Mouse (Mus musculus): ENCODE measurements around the gene Dusp1. TPM values are rescaled to one million over a fixed set of nuclear protein-coding genes. Genes with fewer than 3 reads are reported as not detected.

Gene Dusp1
- polyA plus RNA-seq, 1 experiment from 2014 or later: 27.3 TPM

- Histone ChIP-seq H3K4me3 (ENCODE audit: low read depth, low read length) (no peak overlapping the region), H3K36me3 (ENCODE audit: control insufficient read depth, insufficient read depth, low read length) (peaks cover 48% of the 10 kb centered on the region), H3K27ac (replicated peaks; ENCODE audit: low read depth, low read length) (no peak overlapping the region), H3K9me3 (ENCODE audit: control insufficient read depth, low read length) (peaks cover 10% of the 10 kb centered on the region; the same call in 1 of the 2 replicates), H3K27me3 (replicated peaks; ENCODE audit: control insufficient read depth, insufficient read depth, low read length) (no peaks in the 10 kb centered on the region), H3K4me1 (ENCODE audit: control insufficient read depth, insufficient read depth, low read length) (peaks cover 20% of the 10 kb centered on the region; the same call in 1 of the 2 replicates), H3K4me2 (ENCODE audit: low read depth, low read length) (no peak overlapping the region), H3K9ac (ENCODE audit: low read depth, low read length) (no peak overlapping the region)
- ATAC-seq (ENCODE audit: low read depth) (no peak), DNase-seq (ENCODE audit: low spot score) (no peak)
- 74% methylated on average over 9 of the region's 9 CpGs for WGBS
Measured at GRCm38 (mm10) chr17:26564439-26564838, 2.5 kb upstream of the Dusp1 start.

GRCm38 (mm10) chr17:26563476-26563875 lies 1.5 kb upstream of the Dusp1 start:
- H3K9ac ChIP-seq (ENCODE audit: low read depth, low read length): no peak overlapping the region
- 87% methylated on average over 6 of the region's 6 CpGs for WGBS

GRCm38 (mm10) chr17:26562292-26562691 lies 364 bp upstream of the Dusp1 start:
- Histone ChIP-seq H3K27me3 (replicated peaks; ENCODE audit: control insufficient read depth, insufficient read depth, low read length) (no peaks in the 10 kb centered on the region), H3K9ac (ENCODE audit: low read depth, low read length) (peak overlapping the region; percentile 89), H3K4me3 (ENCODE audit: low read depth, low read length) (peak overlapping the region; percentile 78), H3K9me3 (ENCODE audit: control insufficient read depth, low read length) (0 out of 2 replicates have a peak, but pooled peaks cover 5% of the 10 kb centered on the region), H3K27ac (replicated peaks; ENCODE audit: low read depth, low read length) (no peak overlapping the region; the same call in 1 of the 2 replicates), H3K36me3 (ENCODE audit: control insufficient read depth, insufficient read depth, low read length) (peaks cover 34% of the 10 kb centered on the region), H3K4me2 (ENCODE audit: low read depth, low read length) (peak overlapping the region; percentile 93), H3K4me1 (ENCODE audit: control insufficient read depth, insufficient read depth, low read length) (peaks cover 20% of the 10 kb centered on the region; the same call in 1 of the 2 replicates)
- no peak for DNase-seq (ENCODE audit: low spot score)
- 59% methylated on average over 4 of the region's 4 CpGs for WGBS
- ATAC-seq (ENCODE audit: low read depth): no peak

More at GRCm38 (mm10) chr17:26563476-26563875, 1.5 kb upstream of the Dusp1 start:
- Histone ChIP-seq H3K4me3 (ENCODE audit: low read depth, low read length) (no peak overlapping the region), H3K9me3 (ENCODE audit: control insufficient read depth, low read length) (peaks cover 10% of the 10 kb centered on the region; the same call in 1 of the 2 replicates), H3K4me1 (ENCODE audit: control insufficient read depth, insufficient read depth, low read length) (peaks cover 20% of the 10 kb centered on the region; the same call in 1 of the 2 replicates), H3K36me3 (ENCODE audit: control insufficient read depth, insufficient read depth, low read length) (peaks cover 46% of the 10 kb centered on the region), H3K27ac (replicated peaks; ENCODE audit: low read depth, low read length) (no peak overlapping the region), H3K27me3 (replicated peaks; ENCODE audit: control insufficient read depth, insufficient read depth, low read length) (no peaks in the 10 kb centered on the region), H3K4me2 (ENCODE audit: low read depth, low read length) (peak overlapping the region; percentile 93; the same call in 1 of the 2 replicates)
- no peak for DNase-seq (ENCODE audit: low spot score)
- no peak for ATAC-seq (ENCODE audit: low read depth)

- peak; percentile 97 for ATAC-seq (ENCODE audit: low read depth)
- H3K9me3 ChIP-seq (ENCODE audit: control insufficient read depth, low read length): 0 out of 2 replicates have a peak, but pooled peaks cover 5% of the 10 kb centered on the region
Measured at GRCm38 (mm10) chr17:26561290-26561640, 663 bp downstream of the Dusp1 start, which contains the start of gene Ergic1. Ergic1 (plus strand) TSS chr17:26561489.

GRCm38 (mm10) chr17:26560526-26561289 lies 1.2 kb downstream of the Dusp1 start:
- ATAC-seq (ENCODE audit: low read depth) (no peak; the same call in 1 of the 2 replicates), DNase-seq (ENCODE audit: low spot score) (peak; percentile 23)
- peak overlapping the region; percentile 78 for H3K4me3 ChIP-seq (ENCODE audit: low read depth, low read length)
- WGBS: 33% methylated on average over 9 of the region's 9 CpGs
- peak overlapping the region; percentile 93 for H3K4me2 ChIP-seq (ENCODE audit: low read depth, low read length)
- H3K9ac ChIP-seq (ENCODE audit: low read depth, low read length): peak overlapping the region; percentile 89
- no peaks in the 10 kb centered on the region for H3K9me3 ChIP-seq (ENCODE audit: control insufficient read depth, low read length)
- H3K36me3 ChIP-seq (ENCODE audit: control insufficient read depth, insufficient read depth, low read length): peaks cover 20% of the 10 kb centered on the region
- H3K4me1 ChIP-seq (ENCODE audit: control insufficient read depth, insufficient read depth, low read length): peaks cover 20% of the 10 kb centered on the region; the same call in 1 of the 2 replicates
- H3K27me3 ChIP-seq (replicated peaks; ENCODE audit: control insufficient read depth, insufficient read depth, low read length): no peaks in the 10 kb centered on the region
- peak overlapping the region; percentile 77 for H3K27ac ChIP-seq (replicated peaks; ENCODE audit: low read depth, low read length)

More at GRCm38 (mm10) chr17:26561290-26561640, 663 bp downstream of the Dusp1 start, which contains the start of gene Ergic1:
- WGBS: under 1% methylated on average over 19 of the region's 36 CpGs
- Histone ChIP-seq H3K27ac (replicated peaks; ENCODE audit: low read depth, low read length) (peak within 1 kb of the TSS; percentile 77), H3K4me3 (ENCODE audit: low read depth, low read length) (peak within 1 kb of the TSS; percentile 78), H3K4me1 (ENCODE audit: control insufficient read depth, insufficient read depth, low read length) (peaks cover 20% of the 10 kb centered on the region; the same call in 1 of the 2 replicates), H3K27me3 (replicated peaks; ENCODE audit: control insufficient read depth, insufficient read depth, low read length) (no peaks in the 10 kb centered on the region), H3K9ac (ENCODE audit: low read depth, low read length) (peak within 1 kb of the TSS; percentile 89), H3K4me2 (ENCODE audit: low read depth, low read length) (peak within 1 kb of the TSS; percentile 93), H3K36me3 (ENCODE audit: control insufficient read depth, insufficient read depth, low read length) (peaks cover 25% of the 10 kb centered on the region)
- peak; percentile 95 for DNase-seq (ENCODE audit: low spot score)

- H3K27me3 ChIP-seq (replicated peaks; ENCODE audit: control insufficient read depth, insufficient read depth, low read length): no peaks in the 10 kb centered on the region
- no peaks in the 10 kb centered on the region for H3K36me3 ChIP-seq (ENCODE audit: control insufficient read depth, insufficient read depth, low read length)
- no peaks in the 10 kb centered on the region for H3K9me3 ChIP-seq (ENCODE audit: control insufficient read depth, low read length)
- no peak for DNase-seq (ENCODE audit: low spot score)
- no peak overlapping the region for H3K4me2 ChIP-seq (ENCODE audit: low read depth, low read length)
- no peak for ATAC-seq (ENCODE audit: low read depth)
- no peak overlapping the region for H3K4me3 ChIP-seq (ENCODE audit: low read depth, low read length)
- no peak overlapping the region for H3K27ac ChIP-seq (replicated peaks; ENCODE audit: low read depth, low read length)
- H3K4me1 ChIP-seq (ENCODE audit: control insufficient read depth, insufficient read depth, low read length): no peaks in the 10 kb centered on the region
- WGBS: 67% methylated on average over 3 of the region's 3 CpGs
- H3K9ac ChIP-seq (ENCODE audit: low read depth, low read length): no peak overlapping the region
Measured at GRCm38 (mm10) chr17:26553033-26553432, 8.9 kb downstream of the Dusp1 start.

- DNase-seq (ENCODE audit: low spot score): no peak
- no peak for ATAC-seq (ENCODE audit: low read depth)
- H3K4me3 ChIP-seq (ENCODE audit: low read depth, low read length): no peak overlapping the region
- WGBS: 86% methylated on average over 6 of the region's 6 CpGs
- H3K27me3 ChIP-seq (replicated peaks; ENCODE audit: control insufficient read depth, insufficient read depth, low read length): no peaks in the 10 kb centered on the region
- no peak overlapping the region for H3K4me2 ChIP-seq (ENCODE audit: low read depth, low read length)
- no peaks in the 10 kb centered on the region for H3K9me3 ChIP-seq (ENCODE audit: control insufficient read depth, low read length)
- H3K9ac ChIP-seq (ENCODE audit: low read depth, low read length): no peak overlapping the region
- no peaks in the 10 kb centered on the region for H3K36me3 ChIP-seq (ENCODE audit: control insufficient read depth, insufficient read depth, low read length)
- peaks cover 4% of the 10 kb centered on the region; the same call in 1 of the 2 replicates for H3K4me1 ChIP-seq (ENCODE audit: control insufficient read depth, insufficient read depth, low read length)
- no peak overlapping the region for H3K27ac ChIP-seq (replicated peaks; ENCODE audit: low read depth, low read length)
Measured at GRCm38 (mm10) chr17:26551104-26551503, 10.8 kb downstream of the Dusp1 start.

- DNase-seq (ENCODE audit: low spot score) (peak; percentile 52), ATAC-seq (ENCODE audit: low read depth) (no peak)
- Histone ChIP-seq H3K27me3 (replicated peaks; ENCODE audit: control insufficient read depth, insufficient read depth, low read length) (no peaks in the 10 kb centered on the region), H3K4me1 (ENCODE audit: control insufficient read depth, insufficient read depth, low read length) (peaks cover 4% of the 10 kb centered on the region; the same call in 1 of the 2 replicates), H3K36me3 (ENCODE audit: control insufficient read depth, insufficient read depth, low read length) (no peaks in the 10 kb centered on the region), H3K27ac (replicated peaks; ENCODE audit: low read depth, low read length) (no peak overlapping the region), H3K9ac (ENCODE audit: low read depth, low read length) (no peak overlapping the region), H3K9me3 (ENCODE audit: control insufficient read depth, low read length) (no peaks in the 10 kb centered on the region), H3K4me2 (ENCODE audit: low read depth, low read length) (no peak overlapping the region), H3K4me3 (ENCODE audit: low read depth, low read length) (no peak overlapping the region)
- WGBS: 13% methylated on average over 12 of the region's 12 CpGs
Measured at GRCm38 (mm10) chr17:26549148-26549809, 12.6 kb downstream of the Dusp1 start.
